Mouse (Mus musculus): Measurements from ENCODE around the gene Tial1.

The Tial1 gene

GRCm38 (mm10) chr7:128422491-128422890 is 39.0 kb downstream of the Tial1 start:
- ChIA-PET CTCF (interaction anchor here in 3 of 4 experiments (0.6 to 1.1 kb wide), 4 partner anchors 13 to 50 kb away, joined by 3 to 6 read pairs (median 4); no protein-coding TSS in a partner anchor), POLR2A (interaction anchor here in 1 of 4 experiments (2.7 kb wide), 1 partner anchor 40 kb away, joined by 7 read pairs; the partner anchor contains the start of gene Tial1)

- ChIA-PET CTCF (interaction anchor here in 2 of 4 experiments (0.6 to 1.0 kb wide), 2 partner anchors 13 to 49 kb away, joined by 3 read pairs; no protein-coding TSS in a partner anchor), POLR2A (interaction anchor here in 2 of 4 experiments (0.9 to 2.7 kb wide), 2 partner anchors 9 to 40 kb away, joined by 3 to 7 read pairs; partner anchors contain the start of gene Tial1 (in 1 of the 2))
Measured at GRCm38 (mm10) chr7:128421701-128422100, 39.8 kb downstream of the Tial1 start.

GRCm38 (mm10) chr7:128419690-128420089 is 41.8 kb downstream of the Tial1 start:
- CTCF ChIA-PET, result interaction anchor here in 1 of 4 experiments (0.7 to 1.6 kb wide), 2 partner anchors 11 to 305 kb away, joined by 3 read pairs; no protein-coding TSS in a partner anchor
- POLR2A ChIA-PET, result interaction anchor here in 3 of 4 experiments (0.6 to 2.3 kb wide), 6 partner anchors 42 to 142 kb away, joined by 3 to 17 read pairs (median 4); partner anchors contain the start of gene Tial1 (in 2 of the 3)

- ChIA-PET CTCF (interaction anchor here in 1 of 4 experiments (0.7 kb wide), 1 partner anchor 287 kb away, joined by 4 read pairs; no protein-coding TSS in a partner anchor), POLR2A (interaction anchor here in 3 of 4 experiments (0.5 to 1.7 kb wide), 6 partner anchors 18 to 1783 kb away, joined by 3 to 8 read pairs (median 5); no protein-coding TSS in a partner anchor)
Measured at GRCm38 (mm10) chr7:128417930-128418779, 43.4 kb downstream of the Tial1 start, which contains the start of gene Rgs10. Gene Rgs10 (minus strand): TSS chr7:128418758.

- ChIA-PET POLR2A (interaction anchor here (0.5 to 1.4 kb wide), 8 partner anchors 9 to 1784 kb away, joined by 3 to 5 read pairs (median 4); partner anchors contain the start of genes Pycard (in 1 of the 4) and Tial1 (in 1 of the 4)), CTCF (interaction anchor here in 1 of 4 experiments (0.9 kb wide), 1 partner anchor 9 kb away, joined by 3 read pairs; no protein-coding TSS in a partner anchor)
Measured at GRCm38 (mm10) chr7:128417226-128417929, 44.1 kb downstream of the Tial1 start.

GRCm38 (mm10) chr7:128416664-128417063 is 44.9 kb downstream of the Tial1 start:
- ChIA-PET CTCF (interaction anchor here in 1 of 4 experiments (0.9 kb wide), 1 partner anchor 8 kb away, joined by 3 read pairs; no protein-coding TSS in a partner anchor), POLR2A (interaction anchor here in 2 of 4 experiments (0.5 to 1.4 kb wide), 7 partner anchors 9 to 423 kb away, joined by 3 to 5 read pairs (median 3); partner anchors contain the start of genes Pycard (in 1 of the 2) and Tial1 (in 1 of the 2))

DNA sequence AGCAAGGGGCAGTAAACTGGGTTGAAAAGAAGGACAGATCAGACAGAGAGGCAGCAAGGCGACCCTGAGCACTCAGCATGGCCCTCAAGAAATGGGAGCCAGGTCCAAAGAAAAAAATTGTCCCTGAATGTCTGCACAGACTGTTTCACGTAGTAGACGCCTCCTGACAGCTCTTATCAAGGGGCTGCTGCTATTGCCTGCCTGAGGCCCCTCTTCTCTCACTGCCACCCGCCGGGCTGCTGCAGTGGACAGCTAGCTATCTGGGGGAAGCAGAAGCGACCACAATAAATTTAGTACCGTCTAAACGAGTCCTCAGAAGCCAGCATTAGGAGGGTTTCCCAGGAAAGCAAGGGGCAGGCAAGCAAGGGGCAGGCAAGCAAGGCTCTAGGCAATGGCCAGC is 47.1 kb downstream of the Tial1 start:
- CTCF ChIA-PET, result interaction anchor here in 1 of 4 experiments (1.0 kb wide), 1 partner anchor 42 kb away, joined by 3 read pairs; no protein-coding TSS in a partner anchor
- POLR2A ChIA-PET, result interaction anchor here in 1 of 4 experiments (0.5 kb wide), 1 partner anchor 21 kb away, joined by 3 read pairs; no protein-coding TSS in a partner anchor

GRCm38 (mm10) chr7:128412071-128412833 is 49.3 kb downstream of the Tial1 start:
- CTCF ChIA-PET, result interaction anchor here in 1 of 4 experiments (0.6 kb wide), 1 partner anchor 33 kb away, joined by 3 read pairs; no protein-coding TSS in a partner anchor
- POLR2A ChIA-PET, result interaction anchor here in 1 of 4 experiments (0.7 to 1.3 kb wide), 2 partner anchors 9 kb away, joined by 3 to 5 read pairs; no protein-coding TSS in a partner anchor

DNA sequence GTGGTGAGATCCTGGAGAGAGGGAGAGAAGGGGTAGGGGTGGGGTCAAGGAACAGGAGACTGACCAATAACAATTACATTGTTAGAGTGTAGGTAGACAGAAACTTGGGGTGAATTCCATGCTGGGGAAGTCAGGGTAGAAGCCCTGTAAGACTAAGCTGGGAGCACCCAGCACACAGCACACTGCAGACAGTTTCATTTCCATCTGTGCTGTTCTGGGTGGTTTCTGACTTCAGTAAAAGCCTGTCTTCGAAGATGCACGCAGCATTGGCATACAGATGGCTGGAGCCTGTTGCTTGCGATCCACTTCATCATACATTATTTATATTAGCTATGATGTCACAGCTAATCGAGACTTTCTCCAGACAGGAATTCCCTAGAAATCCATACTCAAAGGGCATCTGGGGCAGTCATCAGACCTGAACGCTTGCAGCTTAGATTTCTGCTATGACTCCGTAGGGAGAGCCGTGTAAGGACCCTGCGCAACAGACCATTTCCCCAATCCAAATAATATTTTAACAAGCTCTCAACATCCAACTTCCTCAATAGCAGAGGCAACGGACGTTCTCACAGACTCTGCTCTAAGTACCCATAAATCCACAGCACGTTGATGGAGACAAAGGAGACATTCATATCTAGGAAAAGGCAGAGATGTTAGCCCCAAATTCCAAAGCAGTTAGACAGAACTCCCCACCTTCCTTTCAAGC is 50.7 kb downstream of the Tial1 start:
- POLR2A ChIA-PET, result interaction anchor here in 1 of 4 experiments (0.7 kb wide), 1 partner anchor 21 kb away, joined by 4 read pairs; no protein-coding TSS in a partner anchor

GRCm38 (mm10) chr7:128408265-128408664 is 53.3 kb downstream of the Tial1 start:
- POLR2A ChIA-PET, result interaction anchor here in 3 of 4 experiments (0.6 to 1.2 kb wide), 6 partner anchors 9 to 402 kb away, joined by 3 to 8 read pairs (median 4); partner anchors contain the start of gene Tial1 (in 1 of the 3)
- CTCF ChIA-PET, result interaction anchor here (0.6 to 2.6 kb wide), 46 partner anchors 9 to 797 kb away, joined by 3 to 9 read pairs (median 4); partner anchors contain the start of genes BC017158 (in 1 of the 4) and Tial1 (in 1 of the 4)

More for the DNA sequence above, 50.7 kb downstream of the Tial1 start:
- CTCF ChIA-PET, result no interaction called here

GRCm38 (mm10) chr7:128403988-128404387 is 57.5 kb downstream of the Tial1 start:
- CTCF ChIA-PET, result no interaction called here

DNA sequence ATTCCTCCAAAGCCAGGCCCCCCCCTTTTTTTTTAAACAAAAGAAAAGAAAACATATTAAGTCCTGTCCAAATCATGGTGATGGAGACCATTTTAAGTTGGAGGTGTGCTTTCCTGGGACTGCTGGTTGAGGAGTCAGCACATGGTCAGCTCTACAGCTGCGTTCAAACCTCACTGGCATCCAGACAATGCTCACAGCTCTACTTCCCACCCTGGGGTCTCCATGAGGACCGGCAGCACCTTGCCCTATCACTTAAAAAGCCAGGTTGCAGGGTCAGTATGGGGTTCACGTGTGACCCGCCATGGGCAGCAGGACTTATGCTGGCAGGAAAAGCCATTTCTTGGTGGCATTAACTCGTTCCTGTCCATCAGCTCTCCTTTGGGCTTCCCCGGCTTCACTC is 57.9 kb downstream of the Tial1 start:
- CTCF ChIA-PET, result no interaction called here
- POLR2A ChIA-PET, result interaction anchor here in 2 of 4 experiments (0.5 to 1.4 kb wide), 3 partner anchors 8 to 557 kb away, joined by 3 to 5 read pairs (median 3); no protein-coding TSS in a partner anchor

More at GRCm38 (mm10) chr7:128403988-128404387, 57.5 kb downstream of the Tial1 start:
- POLR2A ChIA-PET, result interaction anchor here in 2 of 4 experiments (0.6 to 1.4 kb wide), 2 partner anchors 8 to 557 kb away, joined by 3 to 5 read pairs; no protein-coding TSS in a partner anchor

GRCm38 (mm10) chr7:128403128-128403527 is 58.4 kb downstream of the Tial1 start:
- ChIA-PET POLR2A (interaction anchor here in 1 of 4 experiments (0.5 to 1.4 kb wide), 2 partner anchors 9 to 60 kb away, joined by 3 to 5 read pairs; no protein-coding TSS in a partner anchor), CTCF (interaction anchor here in 2 of 4 experiments (0.6 to 0.9 kb wide), 2 partner anchors 31 to 305 kb away, joined by 3 to 5 read pairs; no protein-coding TSS in a partner anchor)

- ChIA-PET CTCF (interaction anchor here in 3 of 4 experiments (0.5 to 0.9 kb wide), 4 partner anchors 30 to 738 kb away, joined by 3 to 5 read pairs (median 4); no protein-coding TSS in a partner anchor), POLR2A (interaction anchor here in 1 of 4 experiments (1.4 kb wide), 1 partner anchor 9 kb away, joined by 5 read pairs; no protein-coding TSS in a partner anchor)
Measured at GRCm38 (mm10) chr7:128402577-128402976, 58.9 kb downstream of the Tial1 start.

GRCm38 (mm10) chr7:128398664-128399063 is 62.9 kb downstream of the Tial1 start:
- ChIA-PET POLR2A (interaction anchor here in 1 of 4 experiments (1.3 kb wide), 1 partner anchor 63 kb away, joined by 3 read pairs; the partner anchor contains the start of gene Tial1), CTCF (interaction anchor here in 3 of 4 experiments (0.6 to 2.4 kb wide), 5 partner anchors 9 to 265 kb away, joined by 3 to 9 read pairs (median 3); no protein-coding TSS in a partner anchor)

DNA sequence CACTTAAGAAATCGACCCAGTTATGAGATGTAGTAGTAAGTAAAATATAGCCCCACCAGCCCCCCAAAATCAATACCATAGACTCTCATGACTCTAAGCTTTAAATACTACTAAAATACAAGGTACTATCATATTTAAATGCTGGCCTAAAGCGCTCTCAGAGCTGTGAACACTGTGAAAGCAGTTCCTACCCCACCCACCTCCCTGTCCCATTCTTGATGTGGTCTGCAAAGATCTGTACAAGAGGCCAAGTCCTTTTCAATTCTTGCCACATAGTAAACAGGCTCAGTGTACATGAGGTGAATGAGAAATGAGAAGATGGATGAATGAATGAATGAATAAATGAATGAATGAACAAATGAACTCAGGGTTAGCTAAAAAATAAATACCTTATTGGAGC is 64.5 kb downstream of the Tial1 start:
- CTCF ChIA-PET, result interaction anchor here in 3 of 4 experiments (1.0 to 1.7 kb wide), 4 partner anchors 11 to 25 kb away, joined by 4 to 7 read pairs (median 4); no protein-coding TSS in a partner anchor
- POLR2A ChIA-PET, result interaction anchor here in 3 of 4 experiments (0.6 to 2.4 kb wide), 4 partner anchors 10 to 159 kb away, joined by 3 to 9 read pairs (median 4); partner anchors contain the start of genes 9130023H24Rik (in 1 of the 3) and Tial1 (in 1 of the 3)
